Mouse (Mus musculus) kidney, postnatal 14 days (tissue): ENCODE measurements around the gene Tspan8.
"Not testable (repeated sequence)": the region's sequence is repeated elsewhere in the genome, so short reads cannot be mapped to it uniquely, and the experiment has no call there.

Experiments used
- DNase-seq: peaks from one replicate; pipeline ENCODE4 v3.0.0; 2022; ENCODE audit warnings: mixed read lengths

Tspan8 gene

DNA sequence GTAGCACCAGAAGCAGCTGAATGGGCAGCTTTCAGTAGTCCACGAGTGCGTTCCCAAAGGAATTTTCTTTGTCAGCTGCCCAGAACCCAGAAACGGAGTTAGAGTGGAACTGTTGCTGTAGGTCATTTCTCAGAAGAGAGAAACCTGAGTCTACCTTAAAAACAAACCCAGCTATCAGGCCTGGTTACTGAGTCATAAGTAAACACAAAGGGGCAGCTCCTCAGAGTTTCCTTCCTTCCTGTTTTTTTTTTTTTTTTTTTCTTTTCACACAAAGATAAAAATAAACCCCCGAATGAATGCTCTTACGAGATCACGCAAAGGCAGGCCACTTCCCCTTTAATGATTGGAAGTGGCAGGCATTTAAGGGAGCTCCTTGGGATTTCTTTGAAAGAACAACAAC lies at the start of gene Tspan8:
TSS of gene Tspan8 (plus strand) at position 322 of the 400 bp plus-strand sequence.
- DNase-seq, result no peak

DNA sequence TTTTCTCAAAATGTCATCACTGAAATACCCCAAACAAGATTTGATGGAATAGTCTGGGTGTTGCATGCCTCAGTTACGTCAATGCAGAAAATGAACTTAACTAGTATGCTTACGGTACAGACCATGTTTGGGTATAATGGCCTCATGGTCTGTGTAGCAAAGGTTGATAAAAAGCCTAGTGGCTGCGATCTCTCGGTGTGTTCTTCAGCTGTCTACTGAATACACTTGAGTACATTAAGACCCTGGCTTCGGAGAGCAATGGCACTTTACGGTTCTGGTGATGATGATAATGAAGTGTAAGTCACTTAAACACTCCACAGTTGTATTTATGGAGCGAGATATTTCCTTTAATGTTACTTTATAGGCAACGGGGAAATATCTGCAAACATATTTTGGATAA lies 46.6 kb upstream of the Tspan8 start:
- DNase-seq, result no peak

DNA sequence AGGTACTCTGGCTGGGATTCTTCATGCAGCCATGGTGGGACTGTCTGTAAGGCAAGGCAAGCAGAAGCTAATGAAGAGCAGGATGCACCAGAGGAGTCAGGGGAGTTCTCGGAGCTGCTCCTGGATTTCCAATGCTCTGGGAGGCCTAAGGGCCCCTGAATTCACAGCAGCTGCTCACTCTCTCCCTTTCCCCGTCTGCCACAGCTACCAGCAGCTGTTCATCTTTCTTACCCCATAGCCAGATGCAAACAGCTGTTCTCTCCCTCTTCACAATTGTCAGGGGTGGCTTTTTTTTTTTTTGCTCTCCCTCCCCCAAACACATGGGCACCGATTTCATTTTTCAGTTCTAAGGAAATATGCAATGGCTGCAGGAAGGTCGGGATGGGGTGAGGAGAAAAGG lies 42.2 kb upstream of the Tspan8 start:
- DNase-seq, result peak; percentile 16

DNA sequence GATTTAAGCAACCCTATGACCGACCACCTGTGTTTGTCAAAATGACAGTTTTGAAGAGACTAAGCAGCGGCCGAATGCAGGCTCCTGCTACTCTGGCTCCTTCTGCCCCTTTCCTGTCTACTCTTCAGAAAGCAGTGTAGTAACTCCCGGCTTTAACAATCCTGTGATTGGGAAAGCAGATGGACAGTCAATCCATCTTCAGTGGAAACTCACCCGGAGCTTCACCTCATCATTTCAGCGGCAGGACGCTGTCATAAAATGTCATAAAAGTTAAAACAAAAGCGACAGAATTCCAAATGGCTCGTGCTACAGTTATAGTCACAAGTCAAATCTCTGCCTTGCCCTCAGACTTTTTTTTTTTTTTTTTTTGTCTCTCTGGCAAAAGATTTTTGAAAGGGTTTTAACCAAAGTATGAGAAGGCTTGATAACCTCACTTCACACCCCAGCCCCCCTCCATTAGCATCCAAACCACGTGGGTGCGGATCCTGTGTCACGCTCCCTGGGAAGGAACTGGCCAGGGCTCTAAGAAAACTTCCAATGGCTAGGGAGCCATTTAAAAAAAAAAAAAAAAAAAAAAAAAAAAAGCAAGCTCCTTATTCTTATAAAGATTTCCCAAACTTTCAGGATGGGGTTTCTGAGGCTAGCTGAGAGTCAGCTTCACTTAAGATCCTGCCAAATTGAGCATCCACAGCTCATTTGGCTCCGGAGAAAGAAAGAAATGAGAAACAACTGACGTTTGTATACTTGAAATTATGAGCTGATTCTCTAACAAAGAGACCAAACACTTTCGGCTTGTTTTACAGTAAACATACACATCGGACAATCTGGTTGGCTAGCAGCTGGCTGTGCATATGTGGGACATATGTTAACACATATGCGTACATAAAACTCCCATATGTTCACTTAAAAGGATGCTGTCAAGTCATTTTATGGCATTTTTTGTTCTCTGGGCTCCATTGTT lies 40.4 kb upstream of the Tspan8 start:
- DNase-seq, result peak; percentile 28

DNA sequence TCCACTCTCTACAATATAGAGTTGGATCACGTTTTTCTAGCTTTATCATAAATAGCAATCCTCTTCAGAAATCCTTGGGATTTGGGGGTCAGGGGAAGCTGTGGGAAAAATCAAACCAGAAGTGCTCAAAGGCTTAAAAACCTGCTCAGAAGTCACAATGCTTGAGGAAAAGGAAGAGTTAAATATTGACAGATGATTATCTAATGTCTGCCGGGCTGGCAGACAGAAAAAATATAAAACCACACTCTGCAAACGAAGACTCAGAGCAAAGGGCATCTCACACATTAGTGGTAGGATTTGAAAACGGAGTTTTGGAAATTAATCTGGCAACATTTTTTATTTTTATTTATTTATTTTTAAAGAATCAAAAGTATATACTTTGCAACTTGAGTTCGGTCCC lies 39.3 kb upstream of the Tspan8 start:
- no peak for DNase-seq

DNA sequence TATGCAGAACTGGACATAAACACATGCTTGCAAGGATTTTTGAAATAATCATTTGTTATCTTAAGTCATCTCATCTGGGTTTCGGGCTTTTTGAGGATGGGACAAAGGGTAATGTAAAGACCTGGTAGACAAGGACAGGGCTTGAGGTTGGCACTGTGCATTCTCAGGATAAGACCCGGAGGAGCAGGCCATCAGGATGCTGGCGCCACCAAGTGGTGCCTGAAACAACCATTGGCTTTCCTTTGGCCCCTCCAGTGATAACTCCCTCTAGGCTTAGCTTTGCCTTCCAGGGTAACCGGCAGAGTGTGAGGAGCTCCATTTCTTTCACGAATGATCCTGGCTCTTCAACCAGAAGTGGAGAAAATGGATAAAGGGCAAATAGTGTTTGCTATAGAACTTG lies 38.0 kb upstream of the Tspan8 start:
- peak; percentile 38 for DNase-seq

DNA sequence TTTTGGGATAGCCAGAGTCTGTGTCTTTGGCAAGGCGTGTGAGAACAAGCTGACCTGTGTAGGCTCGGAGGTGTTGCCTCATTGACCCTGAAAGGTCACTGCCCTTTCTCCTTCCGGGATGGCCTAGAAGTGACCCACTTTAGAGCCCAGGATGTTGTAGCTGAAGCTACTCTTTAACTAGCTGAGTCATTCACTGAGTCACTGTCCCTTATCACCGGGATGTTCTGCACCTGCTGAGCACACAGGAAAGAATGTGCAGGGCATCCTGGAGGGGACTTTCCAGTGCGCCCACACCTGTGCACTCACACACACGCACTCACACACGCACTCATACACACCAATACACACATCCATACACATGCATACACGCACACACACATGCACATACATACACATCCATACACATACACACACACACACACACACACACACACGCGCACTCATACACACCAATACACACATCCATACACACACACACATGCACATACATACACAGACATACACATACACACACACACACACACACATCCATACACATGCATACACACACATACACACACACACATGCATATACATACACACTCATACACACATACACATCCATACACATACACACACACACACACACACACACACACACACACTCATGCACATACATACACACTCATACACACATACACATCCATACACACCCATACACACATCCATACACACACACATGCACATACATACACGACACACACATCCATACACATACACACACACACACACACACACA lies 36.2 kb upstream of the Tspan8 start:
- peak; percentile 7 for DNase-seq

DNA sequence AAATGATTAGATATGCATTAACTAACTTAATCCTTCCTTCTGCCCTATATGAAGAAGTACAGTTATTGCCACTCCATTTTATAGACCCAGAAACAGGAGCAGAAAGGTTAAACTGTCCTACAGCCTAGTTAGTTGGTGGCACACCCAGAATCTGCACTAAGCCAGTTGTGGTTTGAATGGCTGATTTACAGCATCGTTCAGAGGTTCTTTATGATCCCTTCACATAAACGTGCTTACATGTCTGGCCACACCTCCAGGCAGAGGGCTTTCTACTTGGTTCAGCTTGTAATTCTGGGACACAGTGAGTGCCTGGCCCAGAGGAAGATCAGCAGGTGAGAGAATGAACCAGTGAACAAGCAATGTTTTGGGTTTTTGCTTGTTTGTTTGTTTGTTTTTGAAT lies 33.4 kb upstream of the Tspan8 start:
- DNase-seq, result no peak

DNA sequence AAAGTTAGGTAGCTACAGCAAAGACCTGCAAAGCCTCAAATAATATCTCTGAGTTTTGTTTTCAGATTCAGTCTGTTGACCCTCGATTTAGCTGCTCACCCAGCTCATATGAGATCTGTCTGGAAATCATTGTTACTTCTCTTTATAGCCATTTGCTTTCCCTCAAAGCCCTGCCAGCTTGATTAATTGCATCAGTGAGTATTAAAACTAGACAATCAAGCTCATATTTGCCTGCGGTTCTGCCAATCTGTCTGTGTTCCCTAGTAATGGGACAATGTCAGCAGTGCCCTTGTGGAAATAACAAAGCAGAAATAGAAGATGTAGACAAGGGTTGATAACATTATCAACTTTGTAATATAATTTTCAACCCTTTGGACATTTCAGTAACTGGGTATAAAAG lies 25.8 kb upstream of the Tspan8 start:
- no peak for DNase-seq

DNA sequence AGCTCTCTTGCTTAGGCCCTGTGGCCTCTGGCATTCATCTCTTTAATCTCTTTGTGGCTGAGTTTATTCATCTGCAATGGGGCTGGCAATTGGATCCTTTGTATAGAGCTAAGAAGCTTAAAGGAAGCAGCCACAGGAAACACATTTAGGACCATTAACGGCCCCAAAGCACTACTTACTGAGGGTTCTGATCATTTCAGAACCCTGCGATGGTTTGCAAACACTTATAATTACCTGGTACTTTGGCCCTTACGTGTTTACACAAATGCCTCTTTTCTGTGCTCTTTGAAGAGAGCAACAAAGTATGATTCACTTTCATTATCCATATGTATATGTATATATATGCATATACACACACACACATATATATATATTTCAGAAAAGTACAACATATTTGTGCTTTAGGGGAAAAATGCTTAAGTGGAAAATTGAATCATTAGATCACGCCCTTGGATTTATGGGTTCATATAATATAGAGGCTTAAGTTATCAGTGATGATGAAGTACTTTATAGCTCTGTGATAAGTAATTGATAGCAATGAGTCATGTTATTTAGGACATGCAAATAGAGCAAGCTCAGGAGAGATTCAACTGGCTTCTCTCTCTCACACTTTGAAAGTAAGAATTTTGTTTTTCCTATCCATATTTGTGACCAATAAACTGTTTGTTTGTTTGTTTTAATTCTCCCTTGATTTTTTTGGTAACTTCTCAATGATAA lies 20.4 kb upstream of the Tspan8 start:
- no peak for DNase-seq

DNA sequence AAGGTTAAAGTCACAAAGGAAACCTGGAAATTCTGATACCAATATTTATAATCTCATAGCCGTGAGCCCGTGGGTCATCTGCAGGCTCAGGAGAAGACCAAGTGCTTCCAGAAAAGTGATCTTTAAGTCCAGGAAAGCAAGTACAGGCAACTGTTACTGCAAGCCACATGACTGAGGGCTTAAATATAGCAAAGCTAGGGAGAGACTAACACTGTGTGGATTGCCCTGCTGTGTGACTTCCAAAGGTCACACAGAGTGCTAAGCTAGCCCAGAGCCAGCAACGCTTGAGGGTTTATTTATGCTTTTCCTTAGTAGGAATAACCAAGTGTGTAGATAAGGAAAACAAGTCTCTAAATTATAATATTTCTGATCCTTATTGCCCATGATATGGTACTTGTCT lies 15.2 kb upstream of the Tspan8 start:
- DNase-seq, result peak; percentile 26

DNA sequence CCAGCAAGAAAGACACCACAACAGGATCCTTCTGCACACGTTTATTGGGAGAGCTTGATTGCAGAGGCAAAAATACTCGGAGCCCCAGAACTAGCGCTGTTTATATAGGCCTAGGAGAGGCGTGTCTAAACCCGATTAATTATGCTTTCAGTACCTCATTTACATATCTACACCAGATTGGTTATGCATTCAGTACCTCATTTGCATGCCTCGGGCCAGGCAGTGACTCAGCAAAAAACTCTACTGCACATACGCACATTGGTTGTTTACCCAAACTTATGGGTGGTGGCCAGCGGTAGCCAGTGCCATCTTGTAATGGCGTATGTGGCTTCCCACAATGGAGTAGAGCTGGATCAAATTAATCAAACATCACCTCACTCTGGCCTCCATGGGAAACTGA lies 13.6 kb upstream of the Tspan8 start:
- not testable (repeated sequence) for DNase-seq

DNA sequence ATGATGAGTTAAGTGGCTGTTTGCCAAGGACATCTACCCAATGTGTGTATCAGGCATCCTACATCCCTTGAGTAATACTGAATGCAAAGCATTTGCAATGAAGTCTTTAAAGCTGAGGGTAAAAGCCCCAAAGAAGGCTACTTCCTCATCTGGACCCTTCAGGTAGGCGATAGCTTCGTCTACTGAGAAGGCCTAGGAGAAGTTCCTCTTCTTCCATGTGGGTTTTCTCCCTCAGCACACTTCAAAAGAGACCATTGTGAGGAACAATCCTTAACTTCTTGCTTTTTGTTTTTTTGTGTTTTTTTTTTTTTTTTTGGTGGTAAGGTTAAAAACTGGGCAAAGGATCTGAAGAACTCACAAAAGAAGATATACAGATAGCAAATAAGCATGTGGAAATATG lies 12.9 kb upstream of the Tspan8 start:
- no peak for DNase-seq

DNA sequence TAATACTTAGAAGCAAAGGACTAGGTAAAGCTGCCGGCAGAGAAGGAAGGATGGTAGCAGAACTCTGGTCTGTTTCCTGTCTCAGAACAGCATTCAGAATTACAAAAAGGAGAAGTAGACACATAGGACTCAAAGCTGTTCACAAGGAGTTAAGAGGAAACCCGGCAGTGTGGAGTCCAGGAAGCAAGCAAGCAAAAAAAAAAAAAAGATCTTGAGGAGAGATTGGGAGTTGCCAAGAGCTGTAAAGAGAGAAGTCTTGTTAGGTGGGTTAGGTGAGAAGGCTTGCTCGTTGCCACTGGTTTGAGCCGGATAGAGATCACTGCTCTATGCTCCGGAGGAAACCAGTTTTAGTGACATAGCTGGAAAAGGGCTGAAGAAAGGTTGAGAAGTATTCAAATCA lies 10.6 kb upstream of the Tspan8 start:
- no peak for DNase-seq

DNA sequence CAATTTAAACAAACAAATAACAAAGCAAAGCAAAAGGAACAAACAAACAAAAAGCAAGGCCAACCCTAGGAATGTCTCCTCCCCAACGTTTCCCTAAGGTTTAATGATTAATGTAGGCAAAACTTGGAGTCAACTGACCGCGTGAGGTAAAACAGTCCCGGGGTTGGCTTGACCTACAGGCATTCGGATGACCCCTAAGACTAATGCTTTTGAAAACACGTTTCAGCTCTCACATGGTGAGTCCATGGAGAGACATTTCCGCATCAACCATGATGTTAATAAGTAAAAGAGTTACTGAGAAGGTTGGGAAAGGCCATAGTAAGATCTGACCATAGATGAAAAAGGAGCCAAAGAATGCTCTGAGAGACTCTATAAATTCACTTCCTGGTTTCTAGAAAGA lies 7.5 kb upstream of the Tspan8 start:
- peak; percentile 75 for DNase-seq

DNA sequence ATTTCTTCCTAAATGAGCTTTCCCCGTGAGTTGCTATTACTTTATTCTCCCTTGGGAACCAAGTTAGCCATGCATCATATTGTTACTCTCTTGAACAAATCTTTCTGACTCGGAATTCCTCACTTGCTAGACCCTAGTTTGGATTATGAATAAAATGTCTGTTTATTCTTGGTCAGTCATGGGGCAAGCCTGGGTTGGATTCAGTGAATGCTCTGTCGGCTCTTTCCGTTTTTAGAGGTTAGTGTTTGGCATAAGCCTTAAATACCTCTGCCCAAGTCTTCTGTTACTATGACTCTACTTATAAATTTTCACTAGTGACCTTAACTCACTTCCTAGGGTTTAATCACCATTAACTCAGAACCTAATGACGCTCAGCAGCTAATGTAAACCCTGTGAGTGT lies 5.1 kb upstream of the Tspan8 start:
- DNase-seq, result no peak

DNA sequence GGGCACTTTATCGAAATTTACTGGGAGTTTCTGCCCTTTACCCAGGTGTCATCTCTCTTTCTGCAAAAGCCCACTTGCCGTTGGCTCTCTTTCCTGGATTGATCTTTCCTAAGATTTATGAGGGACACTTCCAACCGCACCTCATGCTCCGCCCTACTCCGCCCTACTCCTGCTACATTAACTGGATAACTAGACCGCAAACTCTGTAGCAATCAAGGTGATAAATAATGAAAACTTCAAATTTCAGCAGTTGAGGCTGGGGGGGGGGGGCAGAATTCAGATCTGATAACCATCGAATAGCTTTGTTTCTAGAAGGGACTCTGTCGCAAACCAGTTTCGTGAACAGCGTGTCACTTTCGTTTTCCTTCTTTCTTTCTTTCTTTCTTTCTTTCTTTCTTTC lies 1.8 kb upstream of the Tspan8 start:
- DNase-seq, result no peak

DNA sequence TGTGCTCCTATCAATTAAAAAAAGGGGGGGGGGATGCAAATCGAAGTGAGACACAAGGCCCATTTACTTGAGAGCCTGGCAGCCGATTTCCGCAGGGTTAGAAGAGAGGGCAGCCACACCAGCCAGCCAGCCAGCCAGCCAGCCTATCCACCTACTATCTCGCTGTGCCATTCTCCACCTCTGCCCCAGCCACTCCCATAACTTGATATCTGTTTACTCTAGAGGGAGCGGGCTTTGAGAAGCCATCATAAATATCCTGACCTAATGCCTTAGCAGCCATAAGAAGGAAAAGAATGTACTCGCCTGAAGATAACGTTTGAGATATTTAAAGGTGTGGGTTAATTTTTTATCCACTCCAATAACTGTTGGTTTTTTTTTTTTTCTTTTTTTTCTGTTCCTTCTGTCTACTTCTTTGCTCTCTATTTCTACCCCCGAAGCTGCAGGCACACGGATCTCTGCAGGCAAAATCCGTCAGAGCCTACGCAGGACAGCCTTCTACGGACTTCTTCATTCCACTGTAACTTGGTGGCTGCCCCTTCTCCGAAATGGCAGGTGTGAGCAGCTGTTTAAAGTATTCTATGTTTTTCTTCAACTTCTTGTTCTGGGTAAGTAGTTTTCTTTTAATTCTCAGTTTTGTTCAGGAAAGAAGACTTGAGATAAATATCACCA lies 558 bp downstream of the Tspan8 start:
- peak; percentile 21 for DNase-seq

DNA sequence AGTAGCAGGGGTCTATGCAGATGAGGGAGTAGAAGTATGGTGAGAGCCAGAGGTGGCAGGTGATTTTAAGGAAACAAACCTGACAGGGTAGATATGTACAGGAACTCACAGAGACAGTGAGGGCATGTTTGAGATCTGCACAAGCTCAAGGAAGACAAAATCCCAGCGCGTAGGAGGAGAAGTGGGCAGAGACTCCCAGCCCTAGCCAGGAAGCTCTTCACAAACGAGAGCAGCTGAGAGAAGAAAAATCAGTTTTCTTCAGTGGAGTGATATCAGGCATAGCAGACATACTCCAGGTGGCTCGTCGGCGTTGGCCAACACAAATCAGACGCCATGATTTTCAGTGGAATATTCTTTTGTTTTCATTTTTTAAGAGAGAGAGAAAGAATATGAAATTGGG lies 8.7 kb downstream of the Tspan8 start:
- no peak for DNase-seq

DNA sequence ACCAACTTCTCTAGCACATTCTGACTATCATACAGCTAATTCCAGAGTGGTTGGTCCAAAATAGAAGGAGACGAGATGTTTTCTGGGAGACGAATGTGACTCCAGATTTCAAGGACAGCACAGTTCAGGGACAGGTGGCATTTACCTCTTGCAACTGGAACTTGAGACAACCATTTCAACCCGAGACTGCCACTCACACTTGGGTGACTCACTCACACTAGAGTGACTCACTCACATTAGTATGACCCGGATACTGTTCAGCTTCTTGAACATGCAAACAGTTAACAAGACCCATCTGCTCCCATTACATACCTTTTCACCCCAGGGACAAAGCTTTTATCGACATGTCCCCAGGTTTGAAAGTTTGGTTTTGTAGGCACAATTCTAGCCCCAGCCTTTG lies 12.2 kb downstream of the Tspan8 start:
- no peak for DNase-seq

DNA sequence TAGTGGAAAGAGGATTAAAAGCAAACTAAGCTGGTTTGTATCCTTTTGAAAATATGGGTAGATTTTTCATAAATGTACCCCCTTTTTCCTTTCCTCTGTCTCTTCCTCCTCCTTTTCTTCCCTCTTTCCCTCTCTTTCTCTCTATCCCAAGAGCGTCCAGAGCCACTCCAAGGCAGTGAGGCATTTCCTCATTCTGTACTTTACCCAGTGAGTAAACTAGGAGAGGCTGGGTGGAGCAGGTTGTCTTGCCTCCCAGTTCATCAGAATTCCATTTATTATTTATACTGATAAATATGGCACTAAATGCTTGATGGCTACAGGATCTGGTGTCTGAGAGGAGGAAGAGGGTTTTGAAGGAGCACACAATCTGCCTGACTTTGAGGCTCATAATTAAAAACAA lies 13.1 kb downstream of the Tspan8 start:
- no peak for DNase-seq

DNA sequence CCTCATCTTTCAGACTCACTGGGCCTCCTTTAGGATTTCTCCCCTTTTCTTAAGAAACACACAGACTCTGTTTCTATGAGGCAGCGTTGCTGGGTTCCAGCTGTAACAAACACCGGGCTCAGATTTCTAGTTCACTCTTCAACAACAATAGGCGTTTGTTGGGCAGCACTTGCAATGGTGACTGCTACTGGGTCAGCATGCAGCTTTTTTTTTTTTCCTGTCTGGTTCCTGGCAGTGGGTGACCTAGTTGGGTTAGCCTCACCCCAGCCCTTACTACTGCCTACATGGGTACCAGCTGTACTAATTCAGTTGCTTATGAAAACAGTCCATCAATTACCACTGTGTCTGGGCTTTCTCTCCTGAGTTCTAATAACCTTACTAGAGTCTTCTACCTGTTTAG lies 14.1 kb downstream of the Tspan8 start:
- no peak for DNase-seq

DNA sequence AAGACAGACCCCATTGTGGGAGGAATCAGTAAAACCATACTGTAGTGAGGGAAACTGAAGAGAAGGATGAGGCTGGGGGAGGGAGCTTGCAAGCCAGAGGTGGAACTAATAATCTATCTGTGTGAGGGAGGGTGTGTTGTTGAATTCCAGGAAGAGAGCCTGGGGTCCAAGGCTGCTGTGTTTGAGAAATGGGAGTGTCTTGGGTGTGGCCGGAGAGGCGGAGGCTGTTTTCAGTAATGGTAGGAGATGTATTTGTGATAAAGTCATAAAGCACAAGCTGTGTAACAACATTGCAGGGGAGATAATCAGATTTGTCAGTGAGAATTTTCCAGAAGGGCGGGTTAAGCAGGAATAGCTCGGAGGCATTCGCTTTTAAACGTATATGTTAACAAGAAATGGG lies 17.4 kb downstream of the Tspan8 start:
- no peak for DNase-seq
